Mouse (Mus musculus): ENCODE data around the gene Pah. TPM values are rescaled to one million over a fixed set of nuclear protein-coding genes. Genes with fewer than 3 reads are reported as not detected.

Gene Pah
- polyA plus RNA-seq, 1 experiment = not detected

- Histone ChIP-seq H3K9me3 (ENCODE audit: control insufficient read depth, low read length) (peaks cover 3% of the 10 kb centered on the region; the same call in 1 of the 2 replicates), H3K36me3 (ENCODE audit: control insufficient read depth) (no peaks in the 10 kb centered on the region), H3K27me3 (ENCODE audit: control insufficient read depth) (no peaks in the 10 kb centered on the region), H3K4me3 (replicated peaks) (no peak overlapping the region), H3K4me1 (ENCODE audit: control insufficient read depth) (no peaks in the 10 kb centered on the region)
- no peak for TF ChIP-seq TAL1 (IDR thresholded peaks at IDR 0.05; ENCODE audit: low read length)
- TF ChIP-seq GATA1 (IDR thresholded peaks at IDR 0.05; ENCODE audit: low read length) = no peak
These were observed 24.2 kb downstream of the Pah start for GRCm38 (mm10) chr10:87545759-87546158.

GRCm38 (mm10) chr10:87546299-87547234 lies 25.0 kb downstream of the Pah start:
- H3K4me3 ChIP-seq (replicated peaks) = no peak overlapping the region
- TF ChIP-seq TAL1 (IDR thresholded peaks at IDR 0.05; ENCODE audit: low read length) (no peak), GATA1 (IDR thresholded peaks at IDR 0.05; ENCODE audit: low read length) (no peak)
- H3K9me3 ChIP-seq (ENCODE audit: control insufficient read depth, low read length) = peaks cover 3% of the 10 kb centered on the region; the same call in 1 of the 2 replicates
- H3K36me3 ChIP-seq (ENCODE audit: control insufficient read depth) = no peaks in the 10 kb centered on the region
- H3K27me3 ChIP-seq (ENCODE audit: control insufficient read depth) = no peaks in the 10 kb centered on the region
- no peaks in the 10 kb centered on the region for H3K4me1 ChIP-seq (ENCODE audit: control insufficient read depth)

GRCm38 (mm10) chr10:87552726-87553125 lies 31.1 kb downstream of the Pah start:
- no peaks in the 10 kb centered on the region for H3K4me1 ChIP-seq (ENCODE audit: control insufficient read depth)
- H3K4me3 ChIP-seq (replicated peaks) = no peak overlapping the region
- TF ChIP-seq TAL1 (IDR thresholded peaks at IDR 0.05; ENCODE audit: low read length) (no peak), GATA1 (IDR thresholded peaks at IDR 0.05; ENCODE audit: low read length) (no peak)
- no peaks in the 10 kb centered on the region; the same call in 1 of the 2 replicates for H3K36me3 ChIP-seq (ENCODE audit: control insufficient read depth)
- no peaks in the 10 kb centered on the region for H3K27me3 ChIP-seq (ENCODE audit: control insufficient read depth)
- no peaks in the 10 kb centered on the region for H3K9me3 ChIP-seq (ENCODE audit: control insufficient read depth, low read length)

- Histone ChIP-seq H3K36me3 (ENCODE audit: control insufficient read depth) (no peaks in the 10 kb centered on the region; the same call in 1 of the 2 replicates), H3K4me3 (replicated peaks) (no peak overlapping the region), H3K27me3 (ENCODE audit: control insufficient read depth) (no peaks in the 10 kb centered on the region), H3K9me3 (ENCODE audit: control insufficient read depth, low read length) (no peaks in the 10 kb centered on the region), H3K4me1 (ENCODE audit: control insufficient read depth) (no peaks in the 10 kb centered on the region)
- TF ChIP-seq GATA1 (IDR thresholded peaks at IDR 0.05; ENCODE audit: low read length) (no peak), TAL1 (IDR thresholded peaks at IDR 0.05; ENCODE audit: low read length) (no peak)
These were observed 34.8 kb downstream of the Pah start for GRCm38 (mm10) chr10:87556441-87556840.

GRCm38 (mm10) chr10:87563818-87564217 lies 42.2 kb downstream of the Pah start:
- no peaks in the 10 kb centered on the region for H3K4me1 ChIP-seq (ENCODE audit: control insufficient read depth)
- TF ChIP-seq TAL1 (IDR thresholded peaks at IDR 0.05; ENCODE audit: low read length) (no peak), GATA1 (IDR thresholded peaks at IDR 0.05; ENCODE audit: low read length) (no peak)
- no peaks in the 10 kb centered on the region for H3K9me3 ChIP-seq (ENCODE audit: control insufficient read depth, low read length)
- H3K36me3 ChIP-seq (ENCODE audit: control insufficient read depth) = no peaks in the 10 kb centered on the region; the same call in 1 of the 2 replicates
- no peaks in the 10 kb centered on the region for H3K27me3 ChIP-seq (ENCODE audit: control insufficient read depth)
- H3K4me3 ChIP-seq (replicated peaks) = no peak overlapping the region

- TF ChIP-seq GATA1 (IDR thresholded peaks at IDR 0.05; ENCODE audit: low read length) (no peak), TAL1 (IDR thresholded peaks at IDR 0.05; ENCODE audit: low read length) (no peak)
- Histone ChIP-seq H3K9me3 (ENCODE audit: control insufficient read depth, low read length) (no peaks in the 10 kb centered on the region), H3K36me3 (ENCODE audit: control insufficient read depth) (no peaks in the 10 kb centered on the region; the same call in 1 of the 2 replicates), H3K4me1 (ENCODE audit: control insufficient read depth) (no peaks in the 10 kb centered on the region), H3K4me3 (replicated peaks) (no peak overlapping the region), H3K27me3 (ENCODE audit: control insufficient read depth) (no peaks in the 10 kb centered on the region)
These were observed 44.1 kb downstream of the Pah start for GRCm38 (mm10) chr10:87565712-87566111.

- H3K4me3 ChIP-seq (replicated peaks) = no peak overlapping the region
- no peaks in the 10 kb centered on the region for H3K27me3 ChIP-seq (ENCODE audit: control insufficient read depth)
- H3K9me3 ChIP-seq (ENCODE audit: control insufficient read depth, low read length) = no peaks in the 10 kb centered on the region
- H3K4me1 ChIP-seq (ENCODE audit: control insufficient read depth) = no peaks in the 10 kb centered on the region
- TF ChIP-seq GATA1 (IDR thresholded peaks at IDR 0.05; ENCODE audit: low read length) = no peak
- TF ChIP-seq TAL1 (IDR thresholded peaks at IDR 0.05; ENCODE audit: low read length) = no peak
- H3K36me3 ChIP-seq (ENCODE audit: control insufficient read depth) = no peaks in the 10 kb centered on the region; the same call in 1 of the 2 replicates
These were observed 50.9 kb downstream of the Pah start for GRCm38 (mm10) chr10:87572500-87572899.

- no peaks in the 10 kb centered on the region for H3K27me3 ChIP-seq (ENCODE audit: control insufficient read depth)
- TF ChIP-seq GATA1 (IDR thresholded peaks at IDR 0.05; ENCODE audit: low read length) (no peak), TAL1 (IDR thresholded peaks at IDR 0.05; ENCODE audit: low read length) (no peak)
- H3K36me3 ChIP-seq (ENCODE audit: control insufficient read depth) = no peaks in the 10 kb centered on the region
- no peaks in the 10 kb centered on the region for H3K9me3 ChIP-seq (ENCODE audit: control insufficient read depth, low read length)
- no peaks in the 10 kb centered on the region for H3K4me1 ChIP-seq (ENCODE audit: control insufficient read depth)
- no peak overlapping the region for H3K4me3 ChIP-seq (replicated peaks)
These were observed 65.1 kb downstream of the Pah start for GRCm38 (mm10) chr10:87586696-87587095.

- Histone ChIP-seq H3K4me1 (ENCODE audit: control insufficient read depth) (no peaks in the 10 kb centered on the region), H3K36me3 (ENCODE audit: control insufficient read depth) (no peaks in the 10 kb centered on the region), H3K9me3 (ENCODE audit: control insufficient read depth, low read length) (no peaks in the 10 kb centered on the region), H3K27me3 (ENCODE audit: control insufficient read depth) (no peaks in the 10 kb centered on the region), H3K4me3 (replicated peaks) (no peak overlapping the region)
- no peak for TF ChIP-seq TAL1 (IDR thresholded peaks at IDR 0.05; ENCODE audit: low read length)
- TF ChIP-seq GATA1 (IDR thresholded peaks at IDR 0.05; ENCODE audit: low read length) = no peak
These were observed 72.3 kb downstream of the Pah start for GRCm38 (mm10) chr10:87593916-87594315.

All from erythroblast, embryonic 14.5 days (primary cell).